Mouse (Mus musculus) bone marrow macrophage, adult 2 months (primary cell): ENCODE measurements around the gene Srsf5.

Experiments
- CTCF ChIP-seq: IDR thresholded peaks from 2 replicates; pipeline ENCODE4 v1.5.1; 2012; ENCODE audit warnings: low read depth, mild to moderate bottlenecking, low read length, moderate library complexity
- POLR2A ChIP-seq: IDR thresholded peaks from 2 replicates; pipeline ENCODE4 v1.6.1; 2012; ENCODE audit warnings: mild to moderate bottlenecking, low read depth, low read length, borderline replicate concordance

- TF ChIP-seq CTCF (no peak), POLR2A (no peak)
Observed at GRCm38 (mm10) chr12:80957961-80958360, 12.7 kb downstream of the Srsf5 start.
